ENCODE assay signal across 12 mouse cellular contexts in genomic region chr6:128061342-128061741, GRCm38 (mm10).
"Had no signal": no experiment of that assay in that cellular context is flagged by ENCODE, and none has a peak within 500 bp of the region (broad histone marks: within the 10 kb centered on the region; RNA-seq: fewer than 3 reads in every experiment).

No protein-coding gene starts in this region.

- DNase-seq: gastrocnemius, adult 2 months; gastrocnemius, postnatal 10 days; gastrocnemius, postnatal 25 days; heart, adult 18-20 months; heart, postnatal 4 days; kidney, adult 18-20 months; kidney, postnatal 10 days; kidney, postnatal 25 days; kidney, postnatal 4 days; liver; liver, embryonic 13.5 days; liver, postnatal 0 days had no signal
